Mouse (Mus musculus) lung, adult 2 months (tissue): Measurements from ENCODE around the gene Zfp568.

ENCODE experiments used
- CTCF ChIP-seq: fragments of 200-500 bp; IDR thresholded peaks from 2 replicates; pipeline ENCODE4 v1.5.1; 2011; ENCODE audit warnings: mild to moderate bottlenecking, low read length, control low read depth; ENCODE audit not compliant: insufficient read depth
- POLR2A ChIP-seq: fragments of 200-500 bp; IDR thresholded peaks from 2 replicates; pipeline ENCODE4 v1.6.1; 2011; ENCODE audit warnings: low read depth, mild to moderate bottlenecking, control low read depth, low read length, borderline replicate concordance; ENCODE audit errors: extremely low read depth

DNA sequence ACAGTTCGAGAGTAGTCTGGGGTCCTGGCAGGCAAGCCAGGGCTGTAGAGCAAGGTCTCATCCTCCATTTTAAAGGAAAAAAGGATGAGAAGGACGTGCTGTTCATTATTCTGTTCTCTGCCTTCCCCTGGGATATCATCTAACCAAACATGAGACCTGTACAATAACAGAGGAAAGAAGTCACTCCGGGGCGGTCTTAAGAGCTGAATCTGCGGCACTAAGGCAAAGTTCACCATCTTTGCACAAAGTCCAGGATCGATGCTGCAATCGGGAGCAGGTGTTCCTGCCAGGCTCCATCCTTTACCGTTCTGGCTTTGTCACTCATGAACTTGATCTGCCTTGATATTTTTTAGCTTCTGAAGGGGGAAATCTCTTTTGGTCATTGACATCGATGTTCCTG is 13.1 kb upstream of the Zfp568 start:
- TF ChIP-seq CTCF = no peak
- TF ChIP-seq POLR2A = no peak
